Mouse (Mus musculus) adrenal gland, adult 8-10 months (tissue): ENCODE data around the gene Cryz. TPM values are rescaled to one million over a fixed set of nuclear protein-coding genes. Genes with fewer than 3 reads are reported as not detected.

Experiments used
- total RNA-seq, 4 experiments: library from RNA; stranded (reverse); gene quantifications; 2 replicates each; pipeline ENCODE4 v1.2.4; 2022

The Cryz gene
- total RNA-seq, 4 experiments from 2014 or later, result 17.3 to 24.8 (median 22.5) TPM

Other genes starting within 250 kb of the Cryz start
- gene Tyw3, start 393 bp downstream of the Cryz start, total RNA-seq, result 10 to 100 TPM in 1 of 4 experiments, 1 to 10 TPM in 3; 3.9 to 10.4 (median 5.6) TPM
- gene Erich3, start 67.1 kb downstream of the Cryz start, total RNA-seq, result 1 to 10 TPM in 3 of 4 experiments, under 1 TPM in 1; 0.38 to 1.4 (median 1.2) TPM